Mouse (Mus musculus) pancreas, adult 10 weeks (tissue): ENCODE results near the gene Snrnp35. TPM values are rescaled to one million over a fixed set of nuclear protein-coding genes. Genes with fewer than 3 reads are reported as not detected.

ENCODE experiments used
- polyA plus RNA-seq: library from polyadenylated mRNA; stranded (reverse); fragments of 350-450 nt; fragmentation: Illumina TruSeq; extraction: RNeasy Lipid Tissue Mini Kit (QIAGEN cat#74804); gene quantifications from one replicate; pipeline ENCODE4 v1.2.3, GENCODE M21; 2015; ENCODE audit warnings: low read depth, low replicate concordance; ENCODE audit not compliant: insufficient read depth

Snrnp35 gene
- polyA plus RNA-seq = 3.0 TPM

GRCm38 (mm10) chr5:124482966-124483654 is at the start of gene Snrnp35:
Gene Snrnp35 (plus strand): TSS chr5:124483134.

GRCm38 (mm10) chr5:124439447-124440093 is 43.4 kb upstream of the Snrnp35 start, which contains the start of gene Kmt5a:
Gene Kmt5a (plus strand): TSS chr5:124439930.

GRCm38 (mm10) chr5:124530655-124531582 is 48.0 kb downstream of the Snrnp35 start, which contains the start of gene Rilpl1:
Gene Rilpl1 (minus strand): TSS chr5:124531391.

GRCm38 (mm10) chr5:124540383-124540786 is 57.5 kb downstream of the Snrnp35 start, which contains the start of gene Tmed2:
Gene Tmed2 (plus strand): TSS chr5:124540695.

Other genes starting within 250 kb of the Snrnp35 start
- 13.0 TPM for gene Pitpnm2, start 233.4 kb upstream of the Snrnp35 start, polyA plus RNA-seq
- gene Mphosph9, start 155.2 kb upstream of the Snrnp35 start, polyA plus RNA-seq = 1.5 TPM
- 1.3 TPM for gene 2810006K23Rik, start 155.0 kb upstream of the Snrnp35 start, polyA plus RNA-seq
- gene Cdk2ap1, start 120.1 kb upstream of the Snrnp35 start, polyA plus RNA-seq = 42.0 TPM
- gene Sbno1, start 57.1 kb upstream of the Snrnp35 start, polyA plus RNA-seq = 8.3 TPM
- 12.4 TPM for gene Kmt5a, start 43.2 kb upstream of the Snrnp35 start, polyA plus RNA-seq
- 3.3 TPM for gene Rilpl2, start 4.8 kb upstream of the Snrnp35 start, polyA plus RNA-seq
- 3.7 TPM for gene Rilpl1, start 48.3 kb downstream of the Snrnp35 start, polyA plus RNA-seq
- gene Tmed2, start 57.6 kb downstream of the Snrnp35 start, polyA plus RNA-seq = 94.8 TPM
- gene Ddx55, start 69.7 kb downstream of the Snrnp35 start, polyA plus RNA-seq = 16.4 TPM
- gene Eif2b1, start 96.0 kb downstream of the Snrnp35 start, polyA plus RNA-seq = 16.3 TPM
- 7.6 TPM for gene Gtf2h3, start 96.0 kb downstream of the Snrnp35 start, polyA plus RNA-seq
- 8.7 TPM for gene Atp6v0a2, start 145.4 kb downstream of the Snrnp35 start, polyA plus RNA-seq
- gene Dnah10, start 242.0 kb downstream of the Snrnp35 start, polyA plus RNA-seq = 0.13 TPM